Mouse (Mus musculus) midbrain, embryonic 10.5 days (tissue): ENCODE data around the gene Jph2. TPM values are rescaled to one million over a fixed set of nuclear protein-coding genes. Genes with fewer than 3 reads are reported as not detected.

Source experiments
- DNase-seq: peaks from one replicate; pipeline ENCODE4 v3.0.0-alpha.2; 2017; ENCODE audit warnings: low spot score
- H3K27ac ChIP-seq: fragments of 300-500 bp; sonication (generic); replicated peaks from 2 replicates; pipeline ENCODE4 v1.5.1; 2016; ENCODE audit warnings: mild to moderate bottlenecking
- H3K27me3 ChIP-seq: fragments of 300-500 bp; sonication (generic); 2 replicates; pipeline ENCODE4 v1.6.1; 2016; ENCODE audit warnings: low read depth, mild to moderate bottlenecking; ENCODE audit not compliant: poor library complexity, severe bottlenecking
- H3K36me3 ChIP-seq: fragments of 300-500 bp; sonication (generic); 2 replicates; pipeline ENCODE4 v1.6.1; 2016; ENCODE audit warnings: mild to moderate bottlenecking, moderate library complexity
- H3K4me1 ChIP-seq: fragments of 300-500 bp; sonication (generic); 2 replicates; pipeline ENCODE4 v1.6.1; 2016
- H3K4me3 ChIP-seq: fragments of 300-500 bp; sonication (generic); 2 replicates; pipeline ENCODE4 v1.5.1; 2016; ENCODE audit warnings: mild to moderate bottlenecking, moderate library complexity
- H3K9me3 ChIP-seq: fragments of 300-500 bp; sonication (generic); replicated peaks from 2 replicates; pipeline ENCODE4 v1.6.1; 2016; ENCODE audit warnings: mild to moderate bottlenecking
- WGBS: fragments of 180-500 bp; shearing (Covaris S2); methylation state at CpG from one replicate; pipeline ENCODE4 v1.1.7; 2016; 5-methylcytosine and 5-hydroxymethylcytosine counted together
- polyA plus RNA-seq: library from polyadenylated mRNA; unstranded; fragments of >200 nt; fragmentation: Nextera tagmentation; extraction: Ambion mirVana; gene quantifications from 2 replicates; pipeline ENCODE4 v1.2.1, GENCODE M21; 2016

The Jph2 gene
- polyA plus RNA-seq, 1 experiment from 2014 or later: 0.59 TPM

DNA sequence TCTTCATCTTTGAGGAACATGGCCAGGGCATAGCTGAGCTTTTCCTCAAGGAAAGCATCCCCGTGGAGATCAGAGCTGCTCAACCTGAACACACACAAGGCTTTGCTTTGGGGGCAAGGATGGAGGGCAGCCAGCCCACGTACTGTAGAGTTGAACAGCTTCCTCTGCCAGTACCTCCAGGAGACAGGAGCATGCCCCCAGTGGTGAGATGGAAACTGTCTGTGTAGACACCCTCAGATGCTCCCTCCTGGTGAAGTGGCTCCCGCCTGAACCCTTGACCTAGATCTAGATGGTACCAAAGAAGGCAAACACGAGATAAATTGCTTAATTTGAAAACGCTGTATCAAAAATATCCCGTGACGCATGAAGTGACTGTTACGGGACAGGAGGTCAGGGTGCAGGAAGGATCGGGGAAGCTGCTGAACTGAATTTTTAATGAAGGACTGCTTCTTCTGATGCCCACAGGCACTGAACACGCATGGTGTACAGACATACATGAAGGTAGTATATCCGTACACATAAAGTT lies 87.6 kb downstream of the Jph2 start:
- Histone ChIP-seq H3K27me3 (no peaks in the 10 kb centered on the region), H3K27ac (no peak overlapping the region), H3K9me3 (no peaks in the 10 kb centered on the region), H3K4me3 (no peak overlapping the region), H3K4me1 (peaks cover 6% of the 10 kb centered on the region; the same call in 1 of the 2 replicates), H3K36me3 (peaks cover 22% of the 10 kb centered on the region)
- DNase-seq: no peak
- WGBS: 84% methylated on average over 11 of the region's 11 CpGs

DNA sequence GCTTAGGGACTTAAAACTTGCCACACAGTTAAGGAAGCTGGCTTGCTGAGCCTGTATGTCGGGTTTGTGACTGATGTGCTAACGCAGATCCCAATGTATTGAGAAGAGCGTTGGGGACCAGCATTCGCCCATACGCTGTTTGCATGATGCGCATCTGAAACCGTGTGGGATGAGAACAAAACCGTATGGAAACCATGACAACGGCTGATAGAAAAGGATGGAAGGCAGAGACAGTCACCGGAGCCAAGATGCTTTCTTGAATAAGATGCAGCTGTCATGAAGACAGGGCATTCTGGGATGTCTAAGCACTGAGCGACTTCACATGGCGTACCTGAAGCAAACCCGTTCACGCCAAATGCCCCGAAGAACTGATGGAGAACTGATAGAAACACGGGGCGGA lies 88.4 kb downstream of the Jph2 start:
- peaks cover 6% of the 10 kb centered on the region; the same call in 1 of the 2 replicates for H3K4me1 ChIP-seq
- no peaks in the 10 kb centered on the region for H3K27me3 ChIP-seq
- no peak overlapping the region for H3K4me3 ChIP-seq
- H3K9me3 ChIP-seq: no peaks in the 10 kb centered on the region
- peaks cover 13% of the 10 kb centered on the region for H3K36me3 ChIP-seq
- WGBS: 87% methylated on average over 17 of the region's 17 CpGs
- DNase-seq: no peak
- no peak overlapping the region for H3K27ac ChIP-seq

DNA sequence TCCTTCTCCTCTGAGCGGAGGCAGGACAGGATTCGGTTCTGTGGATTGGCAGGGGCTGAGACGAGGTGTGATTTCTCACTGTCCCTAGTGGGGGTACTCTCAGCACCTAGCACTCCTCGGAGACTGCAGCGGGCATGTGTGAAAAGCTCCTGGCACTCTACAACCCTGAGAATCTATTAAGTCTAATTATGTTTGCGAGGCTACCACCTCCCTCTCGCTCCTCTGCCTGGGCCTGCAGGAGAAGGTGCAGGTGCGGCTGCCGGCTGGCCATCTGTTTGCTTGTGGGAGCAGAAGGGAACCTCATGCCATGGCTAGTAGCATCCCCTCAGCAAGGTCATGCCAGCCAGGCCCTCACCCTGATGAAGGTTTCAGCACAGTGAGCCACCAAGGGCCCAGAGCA lies 94.8 kb downstream of the Jph2 start:
- peak overlapping the region; percentile 52; the same call in 1 of the 2 replicates for H3K27ac ChIP-seq

DNA sequence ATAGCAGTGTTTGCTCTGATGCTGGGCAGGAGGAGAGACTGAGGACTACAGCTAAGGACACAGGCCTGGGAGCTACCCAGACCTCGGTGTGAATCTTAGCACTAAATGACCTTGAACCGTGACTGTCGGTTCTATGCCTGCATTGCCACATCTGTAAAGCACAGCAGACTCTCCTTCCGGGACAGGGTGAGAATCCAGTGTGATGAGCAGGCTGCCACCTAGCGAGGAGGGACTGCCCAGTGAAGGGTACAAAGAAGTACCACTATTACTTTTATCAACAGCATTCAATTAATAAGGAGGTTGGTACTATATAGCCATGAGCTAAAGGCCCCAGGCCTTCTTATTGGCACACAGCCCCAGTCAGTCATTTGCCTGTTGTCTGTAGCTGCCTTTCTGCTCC lies 96.2 kb downstream of the Jph2 start:
- WGBS: 70% methylated on average over 5 of the region's 5 CpGs
- no peaks in the 10 kb centered on the region for H3K9me3 ChIP-seq

More for the DNA sequence above, 94.8 kb downstream of the Jph2 start:
- Histone ChIP-seq H3K4me3 (no peak overlapping the region), H3K4me1 (peaks cover 53% of the 10 kb centered on the region), H3K27me3 (peaks cover 12% of the 10 kb centered on the region; the same call in 1 of the 2 replicates), H3K36me3 (peaks cover 4% of the 10 kb centered on the region; the same call in 1 of the 2 replicates), H3K9me3 (no peaks in the 10 kb centered on the region)
- 73% methylated on average over 9 of the region's 9 CpGs for WGBS
- DNase-seq: no peak

DNA sequence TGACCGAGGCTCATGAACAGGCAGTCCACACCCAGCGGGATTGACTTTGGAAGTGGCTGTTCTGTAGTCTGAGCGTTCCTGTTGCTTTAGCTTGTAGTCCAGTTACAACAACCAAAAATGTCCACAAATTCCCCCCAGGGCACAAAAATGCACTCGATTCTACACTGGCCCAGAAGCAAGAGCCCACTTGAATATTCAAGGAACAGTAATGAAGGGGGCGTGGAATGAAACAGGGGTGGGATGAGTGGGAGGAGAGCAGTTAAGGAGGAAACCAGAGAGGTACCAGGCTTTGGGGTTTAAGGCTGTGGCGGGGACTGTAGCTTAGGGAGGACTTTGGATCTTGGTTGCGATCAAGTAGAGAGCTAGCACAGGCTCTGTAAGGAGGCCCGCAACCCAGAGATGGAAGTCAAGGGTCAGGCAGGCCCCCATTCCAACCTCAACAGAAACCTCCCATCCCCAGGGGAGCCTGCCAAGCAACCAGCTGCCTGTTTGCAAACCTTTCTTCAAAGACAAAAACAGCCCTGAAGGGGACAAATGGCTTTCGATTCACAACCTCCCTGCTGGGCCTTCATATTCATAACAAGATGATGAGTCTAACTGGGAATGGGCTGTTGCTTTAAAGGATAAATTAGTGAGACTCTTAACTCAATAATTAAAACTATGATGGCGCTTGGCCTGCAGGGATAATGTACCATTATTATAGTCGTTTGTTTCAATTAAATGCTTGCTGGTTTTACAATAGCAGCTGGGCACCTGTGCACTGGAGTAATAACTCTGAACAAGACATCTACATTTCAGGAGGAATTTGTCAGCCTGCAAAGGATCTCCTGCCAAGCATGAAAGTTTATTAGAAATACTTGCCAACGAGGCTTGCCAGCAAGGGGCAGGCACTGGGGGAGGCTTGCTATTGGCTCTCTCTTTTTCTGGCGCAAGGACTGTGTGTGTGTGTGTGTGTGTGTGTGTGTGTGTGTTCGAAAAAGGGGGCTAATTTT lies 97.4 kb downstream of the Jph2 start:
- no peak for DNase-seq
- no peaks in the 10 kb centered on the region for H3K9me3 ChIP-seq
- 0 out of 2 replicates have a peak, but pooled peaks cover 4% of the 10 kb centered on the region for H3K36me3 ChIP-seq
- 50% methylated on average over 14 of the region's 14 CpGs for WGBS
- peaks cover 79% of the 10 kb centered on the region for H3K4me1 ChIP-seq
- no peak overlapping the region for H3K4me3 ChIP-seq
- H3K27ac ChIP-seq: peak overlapping the region; percentile 65
- peaks cover 12% of the 10 kb centered on the region; the same call in 1 of the 2 replicates for H3K27me3 ChIP-seq

More for the DNA sequence above, 96.2 kb downstream of the Jph2 start:
- peaks cover 66% of the 10 kb centered on the region for H3K4me1 ChIP-seq
- H3K4me3 ChIP-seq: no peak overlapping the region
- no peak overlapping the region; the same call in 1 of the 2 replicates for H3K27ac ChIP-seq
- 0 out of 2 replicates have a peak, but pooled peaks cover 4% of the 10 kb centered on the region for H3K36me3 ChIP-seq
- no peak for DNase-seq
- H3K27me3 ChIP-seq: peaks cover 12% of the 10 kb centered on the region; the same call in 1 of the 2 replicates

DNA sequence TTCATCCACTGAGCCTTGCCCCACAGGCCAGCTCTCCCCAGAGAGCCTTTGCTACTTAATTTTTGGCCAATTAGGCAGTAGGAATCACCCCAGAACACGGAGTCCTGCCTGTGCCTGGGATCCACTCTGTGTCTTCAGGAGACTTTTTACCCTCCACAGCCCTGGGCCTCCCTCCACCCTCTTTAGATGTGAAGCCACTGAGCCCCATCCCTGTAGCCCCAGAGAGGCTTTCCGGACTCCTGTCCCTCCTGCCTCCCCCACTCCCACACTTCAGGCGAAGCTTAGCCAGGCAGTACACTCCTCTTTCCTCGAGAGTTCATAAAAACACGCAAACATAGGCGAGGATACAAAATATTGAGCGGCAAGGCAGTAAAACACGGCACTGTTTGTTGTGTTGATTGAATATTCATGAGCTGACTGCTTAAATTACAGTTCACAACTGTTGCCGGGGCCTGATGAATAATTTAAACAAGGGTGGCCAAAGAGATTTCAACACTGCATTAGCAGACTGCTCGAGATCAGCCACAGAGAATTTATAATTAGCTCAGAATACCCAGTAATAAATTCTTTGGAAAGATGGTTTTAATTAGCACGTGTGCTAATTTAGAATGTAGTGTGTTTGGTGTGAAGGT lies 100.7 kb downstream of the Jph2 start:
- WGBS: 61% methylated on average over 11 of the region's 11 CpGs
- Histone ChIP-seq H3K4me3 (no peak overlapping the region), H3K27me3 (no peaks in the 10 kb centered on the region), H3K9me3 (no peaks in the 10 kb centered on the region), H3K27ac (peak overlapping the region; percentile 75), H3K36me3 (peaks cover 8% of the 10 kb centered on the region; the same call in 1 of the 2 replicates), H3K4me1 (peaks cover 77% of the 10 kb centered on the region)
- DNase-seq: no peak

DNA sequence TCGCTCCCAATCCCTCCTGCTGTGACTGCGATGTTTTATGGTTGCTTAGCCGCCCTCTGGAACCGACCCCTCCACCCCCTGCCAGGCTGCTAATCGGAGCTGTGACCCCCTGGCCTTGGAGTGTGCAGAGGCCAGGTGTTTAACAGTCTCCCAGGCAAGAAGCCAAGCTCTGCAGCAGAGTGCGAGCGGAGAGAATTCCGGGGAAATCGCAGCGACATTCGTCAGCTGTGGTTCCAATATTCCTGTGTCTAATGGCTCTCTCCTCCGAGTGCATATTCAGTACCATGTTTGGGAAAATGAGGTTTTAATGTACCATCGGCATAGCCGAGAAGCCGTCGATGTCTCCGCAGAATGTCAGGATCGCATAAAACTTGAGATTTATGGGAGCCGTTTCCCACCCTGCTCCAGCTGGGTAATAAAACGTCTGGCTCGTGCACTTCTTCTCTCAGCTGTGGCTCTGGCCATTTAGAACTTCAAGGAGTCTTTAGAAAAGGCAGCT lies 108.9 kb downstream of the Jph2 start:
- DNase-seq: no peak
- peaks cover 17% of the 10 kb centered on the region; the same call in 1 of the 2 replicates for H3K36me3 ChIP-seq

More for the DNA sequence above, 108.9 kb downstream of the Jph2 start:
- peaks cover 27% of the 10 kb centered on the region for H3K4me1 ChIP-seq
- 34% methylated on average over 21 of the region's 21 CpGs for WGBS
- peaks cover 28% of the 10 kb centered on the region for H3K27me3 ChIP-seq
- no peaks in the 10 kb centered on the region for H3K9me3 ChIP-seq
- H3K4me3 ChIP-seq: no peak overlapping the region; the same call in 1 of the 2 replicates
- H3K27ac ChIP-seq: no peak overlapping the region

Other genes starting within 250 kb of the Jph2 start
- 45.5 and 52.3 TPM in 2 replicates for gene Tox2, start 194.9 kb downstream of the Jph2 start, polyA plus RNA-seq
- 92.7 and 99.9 TPM in 2 replicates for gene Oser1, start 26.7 kb upstream of the Jph2 start, polyA plus RNA-seq
- 20.0 and 30.2 TPM in 2 replicates for gene Gdap1l1, start 40.5 kb upstream of the Jph2 start, polyA plus RNA-seq
- 9.8 and 11.2 TPM in 2 replicates for gene Fitm2, start 74.6 kb upstream of the Jph2 start, polyA plus RNA-seq
- not detected in 2 replicates for gene R3hdml, start 94.3 kb upstream of the Jph2 start, polyA plus RNA-seq
- gene Hnf4a, start 108.8 kb upstream of the Jph2 start, polyA plus RNA-seq: 0.02 TPM in 1 of 2 replicates, not detected in the other
- gene Ttpal, start 204.3 kb upstream of the Jph2 start, polyA plus RNA-seq: 29.9 and 38.4 TPM in 2 replicates
- 24.7 and 28.7 TPM in 2 replicates for gene Serinc3, start 247.1 kb upstream of the Jph2 start, polyA plus RNA-seq